Mouse (Mus musculus): ENCODE data around the gene Rbbp4. TPM values are rescaled to one million over a fixed set of nuclear protein-coding genes. Genes with fewer than 3 reads are reported as not detected.

Rbbp4 gene
- polyA plus RNA-seq, 1 experiment = 55.5 TPM

- 93% methylated on average over 15 of the region's 15 CpGs for WGBS
- Histone ChIP-seq H3K4me3 (ENCODE audit: control insufficient read depth, insufficient read depth, low read length) (no peak overlapping the region), H3K4me1 (replicated peaks; ENCODE audit: control insufficient read depth, insufficient read depth, low read length) (peaks cover 4% of the 10 kb centered on the region), H3K27me3 (ENCODE audit: control insufficient read depth, insufficient read depth, low read length) (no peaks in the 10 kb centered on the region), H3K36me3 (ENCODE audit: control insufficient read depth, insufficient read depth, low read length) (peaks cover 3% of the 10 kb centered on the region; the same call in 1 of the 2 replicates), H3K27ac (ENCODE audit: control insufficient read depth, insufficient read depth, low read length) (no peak overlapping the region)
- TF ChIP-seq CTCF (IDR thresholded peaks at IDR 0.05; ENCODE audit: borderline replicate concordance, control insufficient read depth, extremely low read depth, insufficient read depth, low read length, poor library complexity) = no peak
- no peak for TF ChIP-seq POLR2A (IDR thresholded peaks at IDR 0.05; ENCODE audit: control insufficient read depth, extremely low read depth, insufficient read depth, low read length, poor library complexity)
- no peak for DNase-seq
These were observed 22.5 kb upstream of the Rbbp4 start for GRCm38 (mm10) chr4:129357613-129358163.

- Histone ChIP-seq H3K4me3 (ENCODE audit: control insufficient read depth, insufficient read depth, low read length) (no peak overlapping the region), H3K4me1 (replicated peaks; ENCODE audit: control insufficient read depth, insufficient read depth, low read length) (peaks cover 4% of the 10 kb centered on the region), H3K27ac (ENCODE audit: control insufficient read depth, insufficient read depth, low read length) (no peak overlapping the region), H3K27me3 (ENCODE audit: control insufficient read depth, insufficient read depth, low read length) (no peaks in the 10 kb centered on the region), H3K36me3 (ENCODE audit: control insufficient read depth, insufficient read depth, low read length) (peaks cover 3% of the 10 kb centered on the region; the same call in 1 of the 2 replicates)
- no peak for TF ChIP-seq CTCF (IDR thresholded peaks at IDR 0.05; ENCODE audit: borderline replicate concordance, control insufficient read depth, extremely low read depth, insufficient read depth, low read length, poor library complexity)
- TF ChIP-seq POLR2A (IDR thresholded peaks at IDR 0.05; ENCODE audit: control insufficient read depth, extremely low read depth, insufficient read depth, low read length, poor library complexity) = no peak
- DNase-seq = peak; percentile 22
- WGBS = 72% methylated on average over 15 of the region's 15 CpGs
These were observed 19.1 kb upstream of the Rbbp4 start for GRCm38 (mm10) chr4:129354236-129354635.

GRCm38 (mm10) chr4:129353176-129353575 lies 18.0 kb upstream of the Rbbp4 start:
- no peak for DNase-seq
- H3K36me3 ChIP-seq (ENCODE audit: control insufficient read depth, insufficient read depth, low read length) = peaks cover 3% of the 10 kb centered on the region; the same call in 1 of the 2 replicates
- peaks cover 4% of the 10 kb centered on the region for H3K4me1 ChIP-seq (replicated peaks; ENCODE audit: control insufficient read depth, insufficient read depth, low read length)
- TF ChIP-seq POLR2A (IDR thresholded peaks at IDR 0.05; ENCODE audit: control insufficient read depth, extremely low read depth, insufficient read depth, low read length, poor library complexity) (no peak), CTCF (IDR thresholded peaks at IDR 0.05; ENCODE audit: borderline replicate concordance, control insufficient read depth, extremely low read depth, insufficient read depth, low read length, poor library complexity) (no peak)
- no peaks in the 10 kb centered on the region for H3K27me3 ChIP-seq (ENCODE audit: control insufficient read depth, insufficient read depth, low read length)
- no peak overlapping the region for H3K27ac ChIP-seq (ENCODE audit: control insufficient read depth, insufficient read depth, low read length)
- H3K4me3 ChIP-seq (ENCODE audit: control insufficient read depth, insufficient read depth, low read length) = no peak overlapping the region
- WGBS = 97% methylated on average over 12 of the region's 12 CpGs

GRCm38 (mm10) chr4:129351111-129351510 lies 15.9 kb upstream of the Rbbp4 start:
- Histone ChIP-seq H3K4me3 (ENCODE audit: control insufficient read depth, insufficient read depth, low read length) (no peak overlapping the region), H3K4me1 (replicated peaks; ENCODE audit: control insufficient read depth, insufficient read depth, low read length) (peaks cover 4% of the 10 kb centered on the region), H3K27me3 (ENCODE audit: control insufficient read depth, insufficient read depth, low read length) (no peaks in the 10 kb centered on the region), H3K36me3 (ENCODE audit: control insufficient read depth, insufficient read depth, low read length) (no peaks in the 10 kb centered on the region), H3K27ac (ENCODE audit: control insufficient read depth, insufficient read depth, low read length) (no peak overlapping the region)
- 87% methylated on average over 6 of the region's 6 CpGs for WGBS
- no peak for TF ChIP-seq CTCF (IDR thresholded peaks at IDR 0.05; ENCODE audit: borderline replicate concordance, control insufficient read depth, extremely low read depth, insufficient read depth, low read length, poor library complexity)
- TF ChIP-seq POLR2A (IDR thresholded peaks at IDR 0.05; ENCODE audit: control insufficient read depth, extremely low read depth, insufficient read depth, low read length, poor library complexity) = no peak
- no peak for DNase-seq

- TF ChIP-seq POLR2A (IDR thresholded peaks at IDR 0.05; ENCODE audit: control insufficient read depth, extremely low read depth, insufficient read depth, low read length, poor library complexity) (no peak), CTCF (IDR thresholded peaks at IDR 0.05; ENCODE audit: borderline replicate concordance, control insufficient read depth, extremely low read depth, insufficient read depth, low read length, poor library complexity) (peak; percentile 59; the same call in 1 of the 2 replicates)
- Histone ChIP-seq H3K27me3 (ENCODE audit: control insufficient read depth, insufficient read depth, low read length) (no peaks in the 10 kb centered on the region), H3K4me3 (ENCODE audit: control insufficient read depth, insufficient read depth, low read length) (no peak overlapping the region), H3K36me3 (ENCODE audit: control insufficient read depth, insufficient read depth, low read length) (no peaks in the 10 kb centered on the region), H3K27ac (ENCODE audit: control insufficient read depth, insufficient read depth, low read length) (no peak overlapping the region), H3K4me1 (replicated peaks; ENCODE audit: control insufficient read depth, insufficient read depth, low read length) (peaks cover 4% of the 10 kb centered on the region)
- 8% methylated on average over 1 of the region's 1 CpGs for WGBS
- DNase-seq = peak; percentile 70
These were observed 15.5 kb upstream of the Rbbp4 start for GRCm38 (mm10) chr4:129350644-129351043.

- Histone ChIP-seq H3K4me3 (ENCODE audit: control insufficient read depth, insufficient read depth, low read length) (no peak overlapping the region), H3K27ac (ENCODE audit: control insufficient read depth, insufficient read depth, low read length) (no peak overlapping the region), H3K4me1 (replicated peaks; ENCODE audit: control insufficient read depth, insufficient read depth, low read length) (no peaks in the 10 kb centered on the region), H3K36me3 (ENCODE audit: control insufficient read depth, insufficient read depth, low read length) (peaks cover 18% of the 10 kb centered on the region), H3K27me3 (ENCODE audit: control insufficient read depth, insufficient read depth, low read length) (no peaks in the 10 kb centered on the region)
- DNase-seq = no peak
- TF ChIP-seq CTCF (IDR thresholded peaks at IDR 0.05; ENCODE audit: borderline replicate concordance, control insufficient read depth, extremely low read depth, insufficient read depth, low read length, poor library complexity) = no peak
- TF ChIP-seq POLR2A (IDR thresholded peaks at IDR 0.05; ENCODE audit: control insufficient read depth, extremely low read depth, insufficient read depth, low read length, poor library complexity) = no peak
- WGBS = 92% methylated on average over 15 of the region's 15 CpGs
These were observed 11.4 kb upstream of the Rbbp4 start for GRCm38 (mm10) chr4:129346481-129347154.
